Mouse (Mus musculus): ENCODE data around the gene Cux2.

The Cux2 gene

GRCm38 (mm10) chr5:121961256-121961655, 88.6 kb downstream of the Cux2 start:
- DNase-seq = no peak

- DNase-seq = no peak
Measured at GRCm38 (mm10) chr5:121959688-121960087, 90.2 kb downstream of the Cux2 start.

DNA sequence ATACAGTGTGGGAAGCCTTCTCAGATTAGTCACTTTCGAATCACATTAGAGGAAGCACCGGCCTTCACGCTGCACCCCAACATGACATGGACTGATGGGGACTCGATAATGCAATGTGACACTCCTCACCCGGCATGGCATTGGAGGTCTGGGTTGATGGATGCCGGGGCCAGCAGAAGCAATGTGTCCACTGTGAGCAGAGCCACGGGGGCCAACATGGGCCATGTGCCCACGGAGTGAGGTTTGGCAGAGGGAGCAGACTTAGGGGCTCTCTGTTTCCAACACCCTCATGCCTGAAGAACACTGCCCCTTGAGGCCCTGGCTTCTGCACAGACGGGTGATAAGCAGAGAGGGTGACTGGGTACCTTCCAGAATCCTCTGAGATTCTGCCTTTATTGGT, 91.4 kb downstream of the Cux2 start:
- DNase-seq = no peak

- DNase-seq = no peak
Measured at GRCm38 (mm10) chr5:121955806-121956205, 94.1 kb downstream of the Cux2 start.

DNA sequence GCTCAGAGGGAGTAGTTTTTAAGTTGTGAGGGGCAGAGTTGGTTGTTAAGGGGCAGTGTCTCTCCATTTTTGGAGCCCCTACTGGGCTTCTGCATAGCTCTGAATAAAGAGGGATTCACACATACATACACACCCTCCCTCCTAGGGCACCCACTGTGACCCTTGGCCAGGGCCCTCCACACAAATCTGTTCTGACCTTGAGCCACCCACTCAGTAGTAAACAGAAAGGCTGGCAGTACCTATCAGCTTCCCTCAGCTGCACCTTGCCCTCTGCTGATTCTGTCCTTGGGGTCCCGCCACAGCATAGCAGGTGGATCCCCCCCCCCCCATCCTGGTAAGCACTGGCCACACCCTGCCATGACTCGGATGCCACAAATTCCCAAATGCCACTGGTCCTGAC, 99.7 kb downstream of the Cux2 start:
- DNase-seq = no peak

GRCm38 (mm10) chr5:121949050-121949443, 100.9 kb downstream of the Cux2 start:
- no peak for DNase-seq

DNA sequence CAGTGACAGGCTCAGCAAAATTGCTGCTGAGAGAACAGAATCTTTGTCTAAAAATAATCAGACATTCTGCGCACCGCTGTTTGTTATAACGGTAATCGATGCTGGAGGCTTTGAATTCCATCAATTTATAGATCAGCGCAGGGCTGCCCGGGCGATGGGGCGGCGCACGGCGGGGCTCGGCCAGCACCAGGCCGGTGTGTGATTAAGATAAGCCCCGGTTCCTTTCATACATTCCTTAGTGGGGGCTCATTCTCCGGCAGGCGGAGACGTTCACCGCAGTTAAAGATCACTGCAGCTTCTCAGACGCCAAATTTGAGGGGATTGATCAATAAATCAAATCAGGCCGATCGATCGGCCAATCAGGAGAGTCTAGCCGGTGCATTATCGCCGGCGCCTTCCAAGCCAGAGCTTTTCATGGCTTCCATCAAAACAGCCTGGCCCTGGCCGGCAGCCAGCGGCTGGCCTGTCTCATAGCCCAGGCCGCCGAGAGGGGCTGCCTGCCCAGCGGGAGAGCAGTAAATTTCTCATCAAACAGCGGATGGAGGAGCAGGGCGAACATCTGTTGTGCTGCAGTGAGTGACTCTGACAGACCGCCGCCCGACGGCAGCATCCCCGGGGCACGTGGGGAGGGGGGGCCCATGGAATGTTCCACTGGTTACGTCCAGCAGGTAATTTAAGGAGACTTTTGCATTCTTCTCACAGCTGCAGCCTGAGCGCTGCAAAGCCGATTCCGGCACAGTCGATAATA, 101.4 kb downstream of the Cux2 start:
- peak; percentile 15 to 57 for DNase-seq

GRCm38 (mm10) chr5:121946657-121947245, 103.2 kb downstream of the Cux2 start:
- DNase-seq = no peak

DNA sequence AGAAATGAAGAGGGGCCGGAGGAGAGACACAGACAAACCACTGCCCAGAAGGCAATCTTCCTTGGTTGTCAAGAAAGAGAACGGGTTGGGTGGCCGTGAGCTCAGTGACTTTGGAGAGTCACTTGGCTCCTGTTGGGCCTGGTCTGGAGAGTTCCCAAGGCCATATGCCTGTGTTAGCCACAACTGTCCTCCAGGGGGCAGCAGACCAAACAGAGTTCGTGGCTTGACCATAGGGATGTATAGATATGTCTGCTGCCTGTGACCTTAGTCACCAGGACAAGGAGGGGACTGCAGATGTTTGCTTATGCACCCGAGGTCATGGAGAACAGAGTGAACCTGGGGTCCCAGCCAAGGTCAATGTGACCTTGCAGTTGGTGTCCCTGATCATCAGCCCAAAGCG, 104.1 kb downstream of the Cux2 start:
- peak; percentile 21 to 64 for DNase-seq

GRCm38 (mm10) chr5:121944021-121944790, 105.7 kb downstream of the Cux2 start:
- DNase-seq = no peak

- DNase-seq = peak in 1 of 2 experiments; percentile 8
Measured at GRCm38 (mm10) chr5:121943472-121943871, 106.4 kb downstream of the Cux2 start.

GRCm38 (mm10) chr5:121938065-121938849, 111.6 kb downstream of the Cux2 start:
- no peak for DNase-seq

- DNase-seq = no peak
Measured at GRCm38 (mm10) chr5:121930261-121930660, 119.6 kb downstream of the Cux2 start.

DNA sequence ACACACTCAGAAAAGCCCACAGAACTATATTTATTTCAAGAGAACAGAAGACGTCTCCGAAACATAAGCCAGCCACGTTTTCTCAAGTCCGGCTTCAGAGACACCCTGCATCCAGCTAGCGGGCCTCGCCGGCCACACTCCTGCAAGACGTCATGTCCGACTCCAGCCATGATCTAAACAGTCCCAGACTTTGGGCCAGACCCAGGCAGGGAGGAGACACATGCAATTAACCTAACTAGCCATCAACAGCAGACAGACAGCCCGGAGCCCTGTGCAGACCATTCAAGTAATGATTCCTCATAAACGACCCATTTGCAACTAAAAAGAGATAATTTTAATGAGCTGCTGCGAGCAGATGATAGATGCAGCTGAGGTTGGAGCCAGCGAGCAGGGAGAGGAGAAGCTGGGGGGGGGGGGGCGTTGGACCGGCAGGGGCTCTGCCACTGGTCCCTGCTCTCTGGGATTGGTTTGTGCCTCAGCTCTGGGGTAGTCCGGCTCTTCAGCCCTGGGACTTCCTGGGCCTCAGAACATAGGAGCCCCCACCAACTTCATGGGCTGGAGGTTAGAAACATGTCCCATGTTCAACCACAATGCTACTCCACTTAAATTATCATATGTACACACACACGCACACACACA, 121.4 kb downstream of the Cux2 start:
- no peak for DNase-seq

GRCm38 (mm10) chr5:121926543-121926814, 123.4 kb downstream of the Cux2 start:
- DNase-seq = peak in 1 of 2 experiments; percentile 31

DNA sequence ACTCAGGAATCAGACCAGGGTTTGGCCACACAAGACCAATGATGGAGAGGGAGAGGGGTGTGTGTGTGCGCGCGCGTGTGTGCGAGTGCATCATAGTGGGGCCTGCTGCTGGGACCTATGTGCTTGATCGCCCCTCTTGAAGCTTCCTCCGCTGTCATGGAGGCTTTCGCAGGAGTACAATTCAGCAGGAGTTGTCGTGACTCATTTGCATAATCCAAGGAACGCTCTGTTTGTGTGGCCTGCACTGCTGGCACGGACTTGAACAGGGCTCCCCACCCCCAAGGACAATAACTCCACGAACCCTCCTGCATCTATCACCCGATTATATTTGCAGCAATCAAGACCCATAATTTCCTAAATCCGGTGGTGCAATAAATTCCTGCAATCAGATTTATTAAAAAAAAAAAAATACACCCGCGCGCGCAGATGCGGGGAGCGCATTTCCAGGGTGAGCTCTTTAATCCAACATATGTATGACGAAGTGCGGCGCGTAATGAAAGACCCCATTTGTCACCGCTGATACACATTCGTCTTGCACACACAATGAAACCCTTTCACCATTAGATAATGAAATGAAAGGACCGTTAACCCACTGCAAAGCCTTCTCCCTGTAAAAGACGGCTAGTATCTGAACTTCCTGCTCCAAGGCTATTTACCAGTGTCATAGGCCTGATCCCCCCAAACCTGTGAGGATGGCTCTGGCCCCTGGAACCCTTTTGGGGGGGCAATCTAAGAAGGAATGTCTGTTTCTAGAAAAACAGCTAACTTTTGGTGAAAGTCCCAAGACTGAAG, 124.0 kb downstream of the Cux2 start:
- no peak for DNase-seq

- no peak for DNase-seq
Measured at GRCm38 (mm10) chr5:121925291-121925690, 124.6 kb downstream of the Cux2 start.

- DNase-seq = no peak
Measured at GRCm38 (mm10) chr5:121924423-121924822, 125.5 kb downstream of the Cux2 start.

DNA sequence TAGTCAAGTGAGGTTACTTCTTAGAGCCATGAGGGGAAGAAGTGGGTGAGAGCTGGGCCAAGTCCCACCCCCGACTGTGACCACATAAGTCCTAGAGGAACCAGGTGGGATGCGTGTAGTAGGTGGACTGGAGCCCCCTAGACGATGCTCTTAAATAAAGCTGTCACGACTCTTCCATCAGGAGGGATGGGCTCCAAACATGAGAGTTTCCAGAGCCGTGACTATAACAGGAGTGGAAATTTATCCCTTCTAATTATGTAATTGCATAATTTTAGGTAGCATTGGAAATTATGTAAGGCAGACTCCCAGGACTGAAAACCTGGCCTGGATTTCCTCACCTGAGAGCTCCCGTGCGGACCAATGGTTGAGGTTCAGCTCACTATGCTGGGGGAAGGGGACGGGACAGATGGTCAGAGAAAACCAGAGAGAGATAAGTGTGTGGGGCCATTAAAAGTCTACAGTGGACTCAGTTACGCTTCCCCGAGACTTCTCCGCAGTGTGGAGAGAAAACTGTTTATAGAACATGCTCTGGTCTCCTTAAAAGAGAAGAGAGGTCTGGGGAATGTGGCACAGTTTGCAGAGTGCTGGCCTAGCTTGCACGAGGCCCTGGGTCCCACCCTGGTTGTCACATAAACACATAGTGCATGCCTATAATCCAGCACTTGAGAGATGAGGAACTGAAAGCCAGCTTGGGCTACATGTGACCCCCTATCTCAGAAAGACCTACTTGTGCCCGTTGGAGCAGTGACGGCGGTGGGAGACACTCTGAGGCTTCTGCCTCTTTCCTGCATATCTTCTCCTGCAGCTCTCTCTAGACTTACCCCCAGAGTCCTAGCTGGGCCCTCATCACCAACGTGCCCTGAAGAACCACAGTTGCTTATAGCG, 126.7 kb downstream of the Cux2 start:
- no peak for DNase-seq

GRCm38 (mm10) chr5:121919216-121919615, 130.7 kb downstream of the Cux2 start:
- no peak for DNase-seq

- no peak for DNase-seq
Measured at GRCm38 (mm10) chr5:121916813-121917212, 133.1 kb downstream of the Cux2 start.
